Mouse (Mus musculus): Measurements from ENCODE around the gene Zik1. TPM values are rescaled to one million over a fixed set of nuclear protein-coding genes. Genes with fewer than 3 reads are reported as not detected.

Gene Zik1
- 4.7 and 5.7 TPM in 2 replicates for polyA plus RNA-seq (2021; fragmentation: Nextera tagmentation)
- long read RNA-seq, experiment 1, full-length matches to known transcripts, result 58 of 70 reads
- long read RNA-seq, experiment 1, partial matches to known transcripts, result 8 of 70 reads
- long read RNA-seq, experiment 1, other reads (novel, unspliced or antisense), result 4 of 70 reads
- long read RNA-seq, experiment 2, full-length matches to known transcripts, result 2 of 5 reads
- long read RNA-seq, experiment 2, partial matches to known transcripts, result 3 of 5 reads
- long read RNA-seq, experiment 2, other reads (novel, unspliced or antisense), result 0 of 5 reads

GRCm38 (mm10) chr7:10494786-10495521 lies at the start of gene Zik1:
TSS of gene Zik1 (minus strand) at chr7:10495394.

GRCm38 (mm10) chr7:10443031-10443430 lies 52.2 kb downstream of the Zik1 start, which contains the start of gene Vmn1r67:
TSS of gene Vmn1r67 (plus strand) at chr7:10443331.

Other genes starting within 250 kb of the Zik1 start
- gene Vmn1r66, start 217.4 kb downstream of the Zik1 start, polyA plus RNA-seq (2021; fragmentation: Nextera tagmentation), result not detected in 2 replicates
- not detected in 2 replicates for gene Vmn1r67, start 52.1 kb downstream of the Zik1 start, polyA plus RNA-seq (2021; fragmentation: Nextera tagmentation)
- not detected in 2 replicates for gene Vmn1r68, start 63.1 kb upstream of the Zik1 start, polyA plus RNA-seq (2021; fragmentation: Nextera tagmentation)
- gene Vmn1r69, start 118.3 kb upstream of the Zik1 start, polyA plus RNA-seq (2021; fragmentation: Nextera tagmentation), result not detected in 2 replicates
- 0.03 TPM in 1 of 2 replicates, not detected in the other for gene Vmn1r70, start 136.1 kb upstream of the Zik1 start, polyA plus RNA-seq (2021; fragmentation: Nextera tagmentation)
- not detected in 2 replicates for gene Nlrp4b, start 192.4 kb upstream of the Zik1 start, polyA plus RNA-seq (2021; fragmentation: Nextera tagmentation)